In the genomic region with DNA sequence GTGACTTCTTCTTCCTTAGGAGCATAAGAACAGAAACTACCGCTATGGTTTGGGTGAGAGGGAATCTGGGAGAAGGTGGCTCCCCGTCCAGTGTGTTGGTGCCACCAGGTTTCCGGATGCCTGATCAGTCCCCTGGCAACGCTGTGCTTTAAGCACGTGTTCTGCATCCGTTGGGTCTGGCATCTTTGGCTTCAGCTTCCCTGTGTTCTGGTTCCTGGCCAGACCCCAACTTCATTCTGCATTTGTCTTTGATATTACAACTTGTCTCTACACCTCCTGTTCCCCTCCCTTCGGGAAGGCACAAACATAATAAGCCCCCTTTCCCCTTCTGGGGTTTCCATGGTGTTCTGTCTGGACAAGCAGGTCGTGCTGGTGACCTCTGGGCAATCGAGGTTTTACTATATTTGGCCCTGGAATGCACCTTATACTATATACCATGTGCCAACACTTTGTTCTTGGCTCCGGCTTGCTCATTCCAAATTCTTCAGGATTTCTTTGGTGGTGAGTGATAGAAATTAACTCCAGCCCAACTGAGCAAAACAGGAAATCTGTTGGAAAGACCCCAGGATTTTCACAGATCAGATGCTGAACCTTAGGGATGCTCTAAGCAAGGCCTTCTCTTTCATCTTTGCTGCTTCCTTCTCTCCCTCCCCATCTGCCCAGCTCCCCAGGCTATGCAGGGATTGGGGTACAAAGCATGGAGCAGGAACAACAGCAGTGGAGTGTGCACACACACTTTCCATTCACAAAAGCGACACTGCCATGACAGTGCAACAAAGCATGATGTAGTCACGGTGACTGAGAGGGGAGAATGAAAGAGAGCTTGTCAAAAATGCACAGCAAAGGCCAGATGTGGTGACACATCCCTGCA, we compare ENCODE assay signal across 12 mouse cellular contexts. TPM values are rescaled to one million over a fixed set of nuclear protein-coding genes. Genes with fewer than 3 reads are reported as not detected.
DNase-seq lines count a peak whose midpoint lies in the region; ATAC-seq lines count a peak whose summit lies in the region.
"Had no signal": no experiment of that assay in that cellular context is flagged by ENCODE, and none has a peak within 500 bp of the region (broad histone marks: within the 10 kb centered on the region; RNA-seq: fewer than 3 reads in every experiment).

No protein-coding gene starts in this region.

- no peaks in the 10 kb centered on the region for H3K27me3 ChIP-seq in forebrain, embryonic 13.5 days
- no peaks in the 10 kb centered on the region for H3K27me3 ChIP-seq in midbrain, embryonic 12.5 days

- 27% methylated on average over 12 of the region's 12 CpGs for WGBS in forebrain, embryonic 13.5 days
- 25% methylated on average over 12 of the region's 12 CpGs for WGBS in midbrain, embryonic 12.5 days

- H3K4me2 ChIP-seq in forebrain, embryonic 13.5 days = peak overlapping the region; percentile 12
- no peak overlapping the region for H3K4me2 ChIP-seq in midbrain, embryonic 12.5 days (replicated peaks)

- peak overlapping the region; percentile 88 for H3K27ac ChIP-seq in forebrain, embryonic 13.5 days
- H3K27ac ChIP-seq in midbrain, embryonic 12.5 days (replicated peaks) = peak overlapping the region; percentile 69

- intact Hi-C loops in left cerebral cortex, postnatal 4 days (cut with DNase I) = no loop called here

- no peaks in the 10 kb centered on the region for H3K36me3 ChIP-seq in forebrain, embryonic 13.5 days (ENCODE audit: poor library complexity, severe bottlenecking)
- H3K36me3 ChIP-seq in midbrain, embryonic 12.5 days = no peaks in the 10 kb centered on the region

- peaks cover 44% of the 10 kb centered on the region for H3K4me1 ChIP-seq in forebrain, embryonic 13.5 days
- peaks cover 40% of the 10 kb centered on the region for H3K4me1 ChIP-seq in midbrain, embryonic 12.5 days

- no peak overlapping the region for H3K4me3 ChIP-seq in forebrain, embryonic 13.5 days
- H3K4me3 ChIP-seq in midbrain, embryonic 12.5 days = no peak overlapping the region

- peak; percentile 77 for ATAC-seq in forebrain, embryonic 13.5 days
- peak; percentile 74 for ATAC-seq in midbrain, embryonic 12.5 days (ENCODE audit: low FRiP score, low read depth)

- peak; percentile 68 for DNase-seq in left cerebral cortex, postnatal 4 days
- DNase-seq in left cerebral cortex, adult 18-20 months (ENCODE audit: low spot score in 2 of 2) = no peak
- DNase-seq in cerebellum, postnatal 25 days = peak; percentile 51 to 62
- no peak for DNase-seq in layer of hippocampus, adult 18-20 months (ENCODE audit: low spot score in 2 of 2)
- no peak for DNase-seq in natural killer cell, adult 2 months (ENCODE audit: low spot score in 2 of 2)
- DNase-seq in liver = no peak
- DNase-seq: lung, postnatal 14 days; thymus, postnatal 4 days had no signal

- H3K9me3 ChIP-seq in forebrain, embryonic 13.5 days (replicated peaks) = no peaks in the 10 kb centered on the region
- no peaks in the 10 kb centered on the region for H3K9me3 ChIP-seq in midbrain, embryonic 12.5 days

- no peak overlapping the region for H3K9ac ChIP-seq in forebrain, embryonic 13.5 days
- no peak overlapping the region for H3K9ac ChIP-seq in midbrain, embryonic 12.5 days (replicated peaks)

RNA-seq across cellular contexts. Expression of gene Lrrc74a, which starts 52.2 kb away (rescaled TPM):
- not detected for total RNA-seq in left cerebral cortex, postnatal 4 days (2021)
- not detected for total RNA-seq in left cerebral cortex, adult 18-20 months (2021)
- polyA plus RNA-seq in forebrain, embryonic 13.5 days (2015; fragmentation: Nextera tagmentation; extraction: Ambion mirVana) = not detected in 2 replicates
- not detected in 2 replicates for polyA plus RNA-seq in midbrain, embryonic 12.5 days (2016; fragmentation: Nextera tagmentation; extraction: Ambion mirVana)
- not detected for total RNA-seq in layer of hippocampus, adult 18-20 months (2021)
- total RNA-seq: gastrocnemius, adult 8-10 months had no signal
- polyA plus RNA-seq: large intestine, adult 2 months had no signal

Comparison
In these comparisons a context has a peak if more than half of its experiments do, and no peak if none do; other contexts are left out.
1. DNase-seq: peak in left cerebral cortex, postnatal 4 days (single experiment) and cerebellum, postnatal 25 days (2 of 2); none in left cerebral cortex, adult 18-20 months (0 of 2), layer of hippocampus, adult 18-20 months (0 of 2), natural killer cell, adult 2 months (0 of 2) and liver (single experiment).